Mouse (Mus musculus): ENCODE results near the gene Rcc2.

DNA sequence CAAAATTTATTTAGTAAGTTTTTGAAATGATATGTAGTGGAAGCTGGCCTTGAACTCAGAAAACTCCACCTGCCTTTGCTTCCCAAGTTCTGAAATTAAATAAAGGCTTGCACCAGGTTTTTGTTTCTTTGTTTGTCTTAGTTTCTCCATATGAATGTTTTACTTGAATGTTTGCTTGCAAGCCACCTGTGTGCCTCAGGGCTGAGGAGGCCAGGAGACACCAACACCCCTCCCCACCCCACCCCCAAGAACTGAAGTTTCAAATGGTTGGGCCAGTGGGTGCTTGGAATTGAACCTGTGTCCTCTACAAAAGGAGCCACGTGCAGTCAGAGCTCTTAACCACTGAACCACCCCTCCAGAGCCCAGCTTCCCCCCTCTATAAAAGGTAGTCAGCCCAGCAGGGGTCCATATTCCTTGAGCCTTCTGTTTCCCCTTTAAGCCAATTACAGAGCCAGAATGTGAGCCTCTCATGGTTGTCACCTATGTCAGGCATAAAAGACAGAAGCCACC, 5.7 kb upstream of the Rcc2 start:
- TF ChIP-seq CTCF (IDR thresholded peaks at IDR 0.05) (no peak), EP300 (IDR thresholded peaks at IDR 0.05) (no peak)
